Mouse (Mus musculus) urinary bladder, postnatal 10 days (tissue): ENCODE results near the gene Sun5.
"Not testable (repeated sequence)": the region's sequence is repeated elsewhere in the genome, so short reads cannot be mapped to it uniquely, and the experiment has no call there.

Experiments used
- DNase-seq: peaks from one replicate; pipeline ENCODE4 v3.0.0; 2022; ENCODE audit warnings: low spot score

Sun5 gene

DNA sequence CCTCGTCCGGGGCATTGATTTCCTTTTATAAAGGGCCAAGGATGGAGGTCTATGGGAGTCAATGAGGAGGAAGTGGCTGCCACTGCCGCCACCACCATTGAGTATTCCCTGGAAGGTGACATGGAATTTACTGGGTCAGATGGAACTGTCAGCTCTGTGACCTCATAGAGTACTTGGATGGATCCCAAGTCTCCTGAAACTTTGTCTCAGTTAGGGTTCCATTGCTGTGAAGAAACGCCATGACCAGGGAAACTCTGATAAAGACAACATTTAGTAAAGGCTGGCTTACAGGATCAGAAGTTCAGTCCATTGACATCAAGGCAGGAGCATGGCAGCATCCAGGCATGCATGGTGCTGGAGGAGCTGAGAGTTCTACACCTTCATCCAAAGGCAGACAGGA, at the start of gene Sun5:
Gene Sun5, minus strand, starts transcription at position 101 of the 400 bp plus-strand sequence.
- DNase-seq: no peak

- DNase-seq: no peak
Observed at GRCm38 (mm10) chr2:153917930-153918329, 47.0 kb upstream of the Sun5 start, which contains the start of gene Bpifb3. Gene Bpifb3, plus strand, starts transcription at chr2:153918230.

GRCm38 (mm10) chr2:153914151-153914550, 43.3 kb upstream of the Sun5 start:
- DNase-seq: no peak

- DNase-seq: no peak
Observed at GRCm38 (mm10) chr2:153906626-153907025, 35.7 kb upstream of the Sun5 start.

GRCm38 (mm10) chr2:153902726-153903125, 31.8 kb upstream of the Sun5 start:
- no peak for DNase-seq

GRCm38 (mm10) chr2:153900088-153900487, 29.2 kb upstream of the Sun5 start, which contains the start of gene Bpifb6:
Gene Bpifb6, plus strand, starts transcription at chr2:153900388.
- DNase-seq: no peak

DNA sequence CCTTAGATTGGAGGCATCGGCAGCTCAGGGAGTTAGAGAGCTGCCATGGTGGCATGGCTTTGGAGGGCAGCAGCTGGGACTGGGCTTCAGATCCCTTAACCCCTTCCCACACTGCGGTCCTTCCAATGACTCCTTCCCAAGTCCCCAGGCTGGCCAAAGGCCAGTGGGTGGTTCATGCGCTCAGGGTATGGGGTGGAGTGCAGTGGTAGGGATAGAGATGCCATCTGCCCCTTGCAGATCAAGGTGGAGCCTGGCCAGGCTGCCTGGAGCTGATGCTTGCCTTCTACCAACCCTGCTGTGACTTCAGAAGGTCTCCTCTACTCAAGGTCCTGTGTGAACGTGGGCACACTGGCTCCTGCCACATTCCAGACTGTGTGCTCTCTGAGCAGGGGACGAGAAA, 28.2 kb upstream of the Sun5 start:
- no peak for DNase-seq

DNA sequence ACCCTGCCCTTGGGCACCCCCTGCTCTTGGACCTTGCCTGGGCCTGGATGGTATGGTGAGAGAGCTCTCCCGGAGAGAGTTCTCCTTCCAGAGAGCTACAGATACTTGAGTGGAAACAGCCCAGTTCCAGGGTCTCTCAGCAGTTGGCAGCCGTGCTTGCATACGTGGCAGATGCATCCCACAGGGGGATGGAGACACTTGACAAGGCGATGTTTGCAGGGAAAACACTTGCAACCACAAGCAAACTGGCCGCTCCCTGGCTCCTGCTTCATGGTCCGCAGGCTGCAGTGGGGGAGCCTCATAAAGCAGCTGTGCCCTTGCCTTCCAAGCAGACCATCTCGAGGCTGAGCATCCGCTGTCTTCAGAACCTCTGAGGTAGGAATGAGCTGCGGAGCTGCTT, 3.9 kb upstream of the Sun5 start, which contains the start of gene Bpifb2:
Gene Bpifb2, plus strand, starts transcription at position 301 of the 400 bp plus-strand sequence.
- no peak for DNase-seq

DNA sequence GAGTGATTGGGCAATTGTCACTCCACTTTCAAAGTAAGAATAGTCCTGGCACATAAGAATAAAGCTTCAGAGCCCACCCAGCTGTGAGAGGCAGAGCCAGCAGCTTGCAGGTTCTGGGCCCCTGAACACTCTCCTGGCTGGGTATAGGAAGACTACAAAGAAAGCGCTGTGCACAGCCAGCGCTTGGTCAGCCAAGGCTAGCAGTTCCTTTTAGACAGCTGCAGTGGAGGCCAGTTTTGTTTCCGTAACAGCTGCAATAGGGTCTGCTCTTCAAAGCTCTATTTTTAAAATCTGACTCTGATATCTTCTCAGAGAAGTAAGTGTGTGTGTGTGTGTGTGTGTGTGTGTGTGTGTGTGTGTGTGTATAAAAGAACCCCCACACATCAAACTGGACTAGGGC, 8.9 kb downstream of the Sun5 start:
- no peak for DNase-seq

- DNase-seq: no peak
Observed at GRCm38 (mm10) chr2:153860715-153861114, 10.2 kb downstream of the Sun5 start.

- no peak for DNase-seq
Observed at GRCm38 (mm10) chr2:153860315-153860714, 10.6 kb downstream of the Sun5 start.

- DNase-seq: no peak
Observed at GRCm38 (mm10) chr2:153859581-153859980, 11.3 kb downstream of the Sun5 start.

- DNase-seq: no peak
Observed at GRCm38 (mm10) chr2:153853544-153853943, 17.3 kb downstream of the Sun5 start.

GRCm38 (mm10) chr2:153851030-153851360, 19.9 kb downstream of the Sun5 start:
- DNase-seq: no peak

GRCm38 (mm10) chr2:153850351-153851029, 20.4 kb downstream of the Sun5 start:
- no peak for DNase-seq

GRCm38 (mm10) chr2:153848389-153848788, 22.5 kb downstream of the Sun5 start:
- DNase-seq: no peak

DNA sequence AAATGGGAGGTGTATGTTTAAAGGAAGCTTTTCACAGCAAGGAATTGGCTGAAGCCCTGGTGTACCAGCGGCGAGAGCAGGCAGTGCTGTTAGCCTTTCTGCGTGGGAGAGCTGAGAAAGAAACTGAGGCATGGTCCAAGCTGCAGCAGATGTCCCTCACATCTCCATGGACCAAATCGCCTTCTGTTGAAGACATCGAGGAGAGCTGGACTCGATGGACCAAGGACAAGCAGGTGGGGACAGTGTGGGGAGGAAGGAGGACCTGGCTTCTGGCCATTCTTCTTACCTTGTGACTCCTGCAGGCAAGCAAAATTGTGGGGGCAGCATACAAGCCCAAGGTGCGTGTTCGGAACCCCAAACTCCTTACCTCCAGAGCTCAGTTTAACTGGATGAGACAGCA, 28.0 kb downstream of the Sun5 start:
- no peak for DNase-seq

- no peak for DNase-seq
Observed at GRCm38 (mm10) chr2:153833291-153833690, 37.6 kb downstream of the Sun5 start.

DNA sequence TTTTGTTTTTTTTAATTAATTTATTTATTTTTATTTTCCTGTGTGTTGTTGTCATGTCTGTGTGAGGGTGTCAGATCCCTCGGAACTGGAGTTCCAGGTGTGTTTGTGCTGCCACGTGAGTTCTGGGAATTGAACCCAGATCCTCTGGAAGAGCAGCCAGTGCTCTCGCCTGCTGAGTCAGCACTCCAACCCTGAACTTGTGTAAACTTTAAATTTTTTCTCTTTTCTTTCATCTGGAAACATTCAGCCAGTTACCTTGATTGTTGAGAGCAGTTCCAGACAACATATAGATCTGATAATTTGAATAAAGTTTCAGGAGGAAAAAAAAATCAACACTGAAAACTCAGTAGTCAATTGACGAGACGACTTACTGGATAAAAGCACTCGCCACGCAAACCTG, 42.2 kb downstream of the Sun5 start:
- DNase-seq: no peak

DNA sequence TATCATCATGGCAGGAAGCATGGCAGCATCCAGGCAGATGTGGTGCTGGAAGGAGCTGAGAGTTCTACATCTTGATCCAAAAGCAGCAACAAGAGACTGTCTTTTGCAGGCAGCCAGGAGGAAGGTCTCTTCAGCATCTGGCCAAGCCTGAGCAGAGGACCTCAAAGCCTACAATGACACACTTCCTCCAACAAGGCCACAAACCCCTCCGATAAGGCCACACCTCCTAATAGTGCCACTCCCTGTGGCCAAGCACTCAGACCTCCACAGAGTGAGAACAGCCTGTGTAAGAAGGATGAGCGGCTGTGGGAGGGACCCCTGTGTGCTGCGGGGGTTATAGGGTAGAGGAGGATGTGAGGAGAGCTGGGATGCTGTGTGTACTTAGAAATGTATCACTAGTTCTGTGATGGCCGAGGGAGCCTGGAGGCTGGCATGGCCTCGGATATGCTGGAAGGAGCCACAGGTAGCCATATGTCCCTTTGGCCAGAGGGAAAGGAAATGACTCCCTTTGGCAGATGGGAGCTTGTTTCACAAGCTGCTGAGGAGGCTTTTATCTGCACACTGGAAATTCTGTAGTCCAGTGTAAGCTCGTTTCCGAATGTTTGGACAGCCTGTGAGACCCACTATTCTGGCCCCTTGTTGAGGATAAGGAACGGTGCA, 43.6 kb downstream of the Sun5 start:
- no peak for DNase-seq

DNA sequence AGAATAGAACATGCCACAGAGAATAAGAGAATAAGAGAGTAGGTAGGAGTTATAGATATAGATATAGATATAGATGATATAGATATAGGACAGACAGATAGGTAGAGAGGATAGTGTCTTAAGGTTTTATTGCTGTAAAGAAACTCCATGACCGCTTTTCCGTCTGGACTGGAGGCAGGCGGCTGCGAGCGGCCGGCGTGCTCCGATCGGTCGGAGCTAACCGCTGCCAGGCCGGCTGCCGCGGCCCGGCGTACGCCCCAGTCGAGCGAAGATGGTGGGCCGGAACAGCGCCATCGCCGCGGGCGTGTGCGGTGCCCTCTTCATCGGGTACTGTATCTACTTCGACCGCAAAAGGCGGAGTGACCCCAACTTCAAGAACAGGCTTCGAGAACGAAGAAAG, 45.0 kb downstream of the Sun5 start:
- DNase-seq: not testable (repeated sequence)

DNA sequence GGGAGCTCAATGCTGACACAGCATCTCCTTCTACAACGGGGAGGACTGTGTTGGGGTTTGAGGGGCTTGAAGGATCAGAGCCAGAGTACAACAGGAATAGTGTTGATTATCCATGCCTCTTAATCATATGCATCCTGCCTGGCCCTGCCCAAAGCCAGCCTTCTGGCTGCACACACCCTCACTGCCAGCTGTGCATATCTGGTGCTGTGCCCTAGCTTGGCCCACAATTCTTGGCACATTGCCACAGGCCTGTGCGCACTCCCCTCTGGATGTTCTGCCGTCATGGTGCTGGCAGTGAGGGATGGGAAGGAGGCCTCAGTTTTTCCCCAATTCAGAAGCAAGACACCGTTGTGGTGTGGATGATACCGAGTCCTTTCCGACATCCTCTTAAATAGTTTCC, 46.3 kb downstream of the Sun5 start:
- no peak for DNase-seq

DNA sequence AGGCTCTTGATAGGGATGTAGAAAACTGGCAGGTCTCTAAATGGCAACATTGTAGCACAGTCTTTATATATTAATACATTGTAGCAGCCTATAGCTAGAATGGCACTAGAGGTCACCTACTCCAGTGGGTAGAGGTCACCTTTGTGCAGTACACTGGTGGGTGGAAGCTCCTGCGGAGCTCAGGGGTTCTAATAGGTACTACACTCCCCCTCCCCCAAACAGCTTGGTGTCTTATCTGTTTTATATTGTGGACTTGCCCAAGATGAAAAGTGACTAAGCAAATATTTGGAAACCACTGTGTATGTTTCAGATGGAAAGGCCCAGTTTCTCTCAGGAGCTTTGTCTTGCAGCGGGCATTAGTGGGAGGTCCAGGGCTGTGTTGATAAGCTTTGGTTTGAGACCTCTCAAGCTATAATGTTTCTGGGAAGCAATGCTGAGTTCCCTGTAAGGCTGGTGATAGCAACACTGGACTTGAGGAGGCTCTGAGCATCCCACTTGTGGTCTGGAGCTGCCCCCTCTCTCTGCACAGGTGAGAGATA, 48.8 kb downstream of the Sun5 start:
- DNase-seq: no peak

DNA sequence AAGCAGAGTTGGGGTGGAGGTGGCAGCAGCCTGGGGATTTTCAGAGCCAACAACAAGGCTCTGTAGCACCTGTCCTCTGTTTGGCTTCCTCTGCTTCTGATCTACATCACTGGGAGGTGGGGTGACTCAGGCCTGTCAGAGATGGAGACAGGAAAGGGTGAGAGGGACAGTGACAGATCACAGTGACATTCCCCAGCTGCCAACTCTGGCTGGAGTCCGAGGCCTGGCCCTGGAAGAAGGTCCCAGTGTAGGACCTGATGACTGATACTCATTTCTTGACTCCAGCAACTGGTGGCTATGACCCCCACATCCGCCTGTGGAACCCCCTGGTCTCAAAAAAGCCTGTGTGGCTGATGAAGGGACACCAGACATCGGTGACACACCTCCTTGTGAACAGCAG, 61.0 kb downstream of the Sun5 start:
- DNase-seq: no peak
